Mouse (Mus musculus) heart, postnatal 4 days (tissue): ENCODE results near the gene Rorc. TPM values are rescaled to one million over a fixed set of nuclear protein-coding genes. Genes with fewer than 3 reads are reported as not detected.

Experiments
- DNase-seq: peaks from one replicate; pipeline ENCODE4 v3.0.0; 2021
- total RNA-seq, 2 experiments: library from RNA; stranded (reverse); gene quantifications; 2 replicates each; pipeline ENCODE4 v1.2.3; 2021

The Rorc gene
- total RNA-seq: 10 to 100 TPM; 17.7 to 18.1 TPM

DNA sequence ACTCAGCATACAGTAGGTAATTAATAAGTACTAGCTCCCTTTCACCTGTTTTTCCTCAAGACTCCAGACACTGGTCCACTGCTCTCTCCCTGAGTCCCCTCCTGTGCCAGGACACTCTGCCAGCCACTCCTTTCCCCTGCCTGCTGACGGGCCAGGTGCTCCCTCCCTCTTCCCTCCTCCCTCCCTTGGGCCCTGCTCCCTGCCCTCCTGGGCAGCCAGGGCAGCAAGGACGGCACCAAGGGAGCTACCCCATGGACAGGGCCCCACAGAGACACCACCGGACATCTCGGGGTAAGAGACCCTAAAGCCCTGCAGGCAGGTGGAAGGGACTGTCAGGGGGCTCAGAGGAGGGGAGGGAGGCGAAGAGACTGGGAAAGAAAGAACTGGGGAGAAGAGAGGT is at the start of gene Rorc:
Rorc (plus strand) TSS at position 154 of the 400 bp plus-strand sequence.
- DNase-seq: peak; percentile 61

DNA sequence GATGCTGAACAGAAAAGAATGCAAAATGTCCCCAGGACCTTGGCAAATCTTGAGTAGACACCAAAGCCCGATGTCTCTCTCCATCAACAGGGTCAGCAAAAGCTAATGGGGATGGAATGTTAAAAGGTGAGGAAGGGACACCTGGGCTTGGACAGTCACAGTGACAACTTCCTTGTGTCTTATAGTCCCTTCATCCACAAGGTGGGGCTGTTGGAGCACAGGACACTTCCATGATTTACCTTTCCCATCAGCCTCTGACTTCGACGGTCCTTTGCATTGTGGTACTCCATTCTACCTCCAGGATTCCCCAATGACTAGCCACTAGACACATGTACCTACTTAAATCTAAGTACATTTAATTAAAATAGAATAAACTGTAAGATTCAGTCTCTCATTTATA is 43.9 kb upstream of the Rorc start:
- no peak for DNase-seq

DNA sequence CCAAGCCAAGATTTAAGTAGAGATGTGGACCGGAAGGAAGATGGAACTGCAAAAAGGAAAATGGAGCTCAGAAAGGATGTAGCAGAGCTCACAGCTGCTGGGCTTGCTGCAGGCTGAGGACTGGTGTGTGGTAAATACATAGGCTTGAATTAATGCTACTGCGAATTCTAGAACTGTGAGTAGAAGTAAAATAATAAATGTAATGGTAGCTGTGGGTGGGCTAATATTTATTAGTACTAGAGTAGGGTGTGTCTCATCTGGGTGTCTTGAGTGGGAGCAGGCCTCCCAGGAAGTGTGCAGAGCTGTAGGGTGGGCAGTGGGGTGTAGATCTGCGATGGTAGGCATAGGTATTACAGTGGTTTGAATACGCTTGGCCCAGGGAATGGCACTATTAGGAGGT is 38.2 kb upstream of the Rorc start:
- DNase-seq: no peak

DNA sequence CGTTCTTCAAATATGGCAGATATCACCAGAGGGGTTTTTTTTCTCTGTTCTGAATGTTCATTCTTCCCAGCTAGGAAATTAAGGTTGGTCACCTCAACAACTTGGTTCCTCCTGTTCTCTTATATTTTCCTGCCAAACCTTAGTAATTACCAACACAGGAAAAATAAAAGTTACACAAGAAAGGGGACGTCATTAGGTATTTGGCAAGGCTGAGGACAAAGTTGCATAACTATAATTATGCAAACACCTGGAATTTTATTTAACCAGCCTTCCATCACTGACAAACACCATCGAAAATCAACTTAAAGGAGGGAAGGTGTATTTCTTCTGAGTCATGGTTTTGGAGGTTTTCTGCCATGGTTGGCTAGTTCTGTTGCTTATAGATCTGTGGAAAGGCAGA is 34.1 kb upstream of the Rorc start:
- no peak for DNase-seq

- peak; percentile 29 for DNase-seq
Measured at GRCm38 (mm10) chr3:94341959-94342422, 30.6 kb upstream of the Rorc start, which contains the start of gene Them5. TSS of gene Them5 (plus strand) at chr3:94342099.

DNA sequence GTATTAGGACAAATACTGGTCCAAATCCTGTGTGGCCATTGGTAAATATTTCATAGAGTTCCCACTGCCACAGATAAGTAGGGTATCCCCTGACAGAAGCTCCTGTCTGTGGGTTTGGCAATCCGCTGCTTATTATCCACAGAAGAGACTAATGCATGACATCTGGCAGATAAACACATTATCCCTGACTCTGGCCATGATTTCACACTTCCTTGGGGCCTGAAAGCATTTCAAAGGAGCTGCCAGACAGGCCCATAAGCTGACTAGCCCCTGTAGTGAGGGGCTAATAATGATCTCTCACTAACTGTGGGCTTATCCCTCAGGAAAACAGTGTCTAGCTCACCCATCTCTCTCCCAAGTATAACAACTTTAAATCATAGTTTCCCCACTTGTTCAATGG is 30.0 kb upstream of the Rorc start:
- no peak for DNase-seq

- no peak for DNase-seq
Measured at GRCm38 (mm10) chr3:94344182-94344581, 28.4 kb upstream of the Rorc start.

DNA sequence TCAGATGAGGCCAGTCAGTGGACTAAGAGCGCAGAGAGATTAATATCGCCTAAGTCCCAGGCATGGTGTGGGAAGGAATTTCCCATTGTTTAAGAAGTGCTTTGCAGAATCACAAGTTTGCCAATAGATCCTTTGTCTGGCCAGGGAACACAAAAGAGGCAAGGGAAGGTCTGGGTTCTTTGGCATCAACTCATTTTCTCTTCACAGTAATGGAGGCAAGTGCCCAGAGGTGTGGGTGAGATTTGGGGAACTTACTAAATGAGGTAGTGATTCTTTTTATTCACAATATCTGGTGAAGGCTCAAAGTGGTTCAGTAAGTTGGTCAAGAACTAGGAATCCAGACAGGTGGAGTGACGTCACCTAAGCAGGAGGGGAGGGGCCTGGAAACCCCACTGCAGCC is 27.7 kb upstream of the Rorc start:
- no peak for DNase-seq

GRCm38 (mm10) chr3:94348146-94348545 is 24.4 kb upstream of the Rorc start:
- no peak for DNase-seq

GRCm38 (mm10) chr3:94360812-94361211 is 11.8 kb upstream of the Rorc start:
- no peak for DNase-seq

DNA sequence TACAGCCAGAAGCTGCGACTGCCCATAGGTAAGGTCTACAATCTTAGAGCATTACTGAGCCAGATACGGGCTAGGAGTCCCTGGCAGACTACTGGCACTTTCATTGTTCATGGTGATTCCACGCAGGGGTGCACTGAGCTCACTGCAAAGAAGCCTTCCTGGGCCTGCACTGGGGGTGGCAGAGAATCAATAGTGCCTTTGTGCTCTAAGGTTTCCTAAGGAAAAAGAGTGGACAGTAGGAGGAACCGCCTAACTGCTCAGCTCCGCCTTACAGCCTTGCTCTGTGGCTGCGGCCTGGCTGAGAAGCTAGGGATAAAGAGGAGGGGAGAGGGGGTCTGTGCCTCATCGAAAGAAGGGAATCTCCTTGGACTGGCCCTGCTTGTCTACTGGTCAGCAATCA is 10.5 kb upstream of the Rorc start, which contains the start of gene C2cd4d:
C2cd4d (plus strand) TSS at position 301 of the 400 bp plus-strand sequence.
- no peak for DNase-seq

DNA sequence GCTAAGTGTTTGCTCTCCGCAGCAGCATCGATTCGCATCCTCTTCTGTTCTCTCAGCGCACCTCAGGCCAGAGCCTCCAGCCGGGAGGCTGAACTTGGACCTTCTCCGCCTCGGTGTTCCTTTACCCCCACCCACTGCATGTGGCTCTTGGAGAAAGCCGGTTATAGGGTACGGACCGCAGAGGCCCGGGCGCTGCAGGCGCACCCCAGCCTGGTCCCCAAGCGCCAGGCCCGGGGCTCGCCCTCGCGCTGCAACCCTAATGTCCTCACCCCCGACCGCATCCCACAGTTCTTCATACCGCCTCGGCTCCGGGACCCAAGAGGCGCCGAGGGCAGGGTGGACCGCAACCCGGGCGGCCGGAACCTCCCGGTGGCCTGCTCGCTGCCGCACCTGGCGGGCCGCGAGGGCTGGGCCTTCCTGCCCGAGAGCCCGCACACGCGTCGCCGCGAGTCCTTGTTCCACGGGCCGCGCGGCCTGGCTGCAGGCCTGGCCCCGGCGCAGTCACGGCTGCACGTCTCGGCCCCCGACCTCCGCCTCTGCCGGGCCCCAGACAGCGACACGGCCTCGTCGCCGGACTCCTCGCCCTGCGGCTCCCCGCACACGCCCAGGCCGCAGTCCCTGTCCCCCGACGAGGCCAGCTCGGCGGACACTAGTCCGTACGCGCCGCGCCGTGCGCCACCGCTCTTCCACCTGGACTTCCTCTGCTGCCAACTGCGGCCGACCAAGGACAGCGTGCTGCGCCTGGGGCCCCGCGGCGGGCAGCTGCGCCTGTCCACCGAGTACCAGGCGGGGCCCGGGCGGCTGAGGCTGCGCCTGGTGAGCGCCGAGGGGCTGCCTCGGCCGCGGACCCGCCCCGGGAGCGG is 9.1 kb upstream of the Rorc start:
- peak; percentile 59 for DNase-seq

DNA sequence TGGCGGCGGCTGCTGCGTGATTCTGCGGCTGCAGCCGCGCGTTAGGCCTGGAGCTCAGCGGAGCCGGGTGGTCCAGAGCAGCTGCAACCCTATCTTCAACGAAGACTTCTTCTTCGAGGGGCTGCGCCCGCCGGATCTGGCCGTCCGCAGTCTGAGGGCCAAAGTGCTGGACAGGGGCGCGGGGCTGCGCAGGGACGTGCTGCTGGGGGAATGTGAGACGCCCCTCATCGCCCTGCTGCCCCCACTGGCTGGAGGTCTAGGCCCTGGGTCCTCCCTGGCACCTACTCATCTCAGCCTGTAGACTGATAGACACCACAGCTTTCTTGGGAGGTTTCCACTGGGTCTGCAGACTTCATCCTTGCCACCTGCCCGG is 8.5 kb upstream of the Rorc start:
- no peak for DNase-seq

DNA sequence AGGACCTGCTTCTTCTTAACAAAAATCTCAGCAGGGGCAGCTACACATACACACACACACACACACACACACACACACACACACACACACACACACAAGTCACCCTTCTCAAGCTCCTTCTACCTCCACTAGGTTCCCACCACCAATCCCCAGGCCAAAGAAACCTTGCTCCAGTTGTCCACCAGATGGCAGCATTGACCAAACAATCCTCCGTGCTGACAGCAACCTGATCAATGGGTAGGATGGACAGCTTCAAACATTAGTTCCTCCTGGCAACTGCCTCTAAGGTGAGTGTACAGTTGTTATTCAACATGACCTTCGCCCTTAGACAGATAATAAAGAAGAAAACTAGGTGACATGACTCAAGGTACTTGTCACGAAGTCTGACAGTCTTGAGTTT is 5.8 kb upstream of the Rorc start:
- peak; percentile 83 for DNase-seq

- no peak for DNase-seq
Measured at GRCm38 (mm10) chr3:94367511-94367910, 5.1 kb upstream of the Rorc start.

DNA sequence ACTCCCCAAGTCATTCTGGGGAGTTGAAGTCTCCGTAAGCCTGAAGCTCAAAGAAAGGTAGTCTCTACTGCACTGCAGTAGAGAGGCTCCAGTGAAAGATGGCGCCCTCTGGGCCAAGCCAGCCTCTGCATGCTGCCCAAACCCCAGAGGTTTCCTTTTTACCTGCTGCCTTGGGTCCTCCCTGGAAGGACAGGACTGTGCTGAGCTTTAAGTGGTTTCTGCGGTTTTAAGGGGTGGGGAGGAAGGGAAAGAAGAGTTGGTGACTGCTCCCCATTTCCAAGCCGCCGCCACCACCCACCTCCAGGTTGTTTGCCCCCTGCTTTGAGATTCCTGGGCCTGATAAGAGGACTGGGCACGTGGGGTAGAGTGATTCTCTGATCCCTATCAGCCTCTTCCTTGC is 4.0 kb upstream of the Rorc start:
- DNase-seq: no peak

DNA sequence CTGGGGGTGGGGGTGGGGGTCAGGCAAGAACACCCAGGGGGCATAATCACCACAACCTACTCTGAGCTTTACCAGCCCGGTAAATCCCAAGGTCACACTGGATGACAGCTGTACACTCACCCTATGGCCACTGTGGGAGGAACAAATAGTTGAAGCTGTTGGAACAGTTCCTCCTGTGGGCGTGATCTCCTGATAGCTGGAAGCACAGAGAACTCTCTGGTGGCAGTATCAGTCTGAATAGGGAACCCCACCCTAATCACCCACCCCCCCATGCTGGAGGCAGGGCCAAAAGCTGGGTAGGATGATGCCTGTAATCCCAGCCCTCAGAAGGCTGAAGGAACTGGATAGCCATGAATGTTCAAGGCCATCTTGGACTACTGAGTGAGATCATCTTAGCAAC is 2.9 kb upstream of the Rorc start:
- DNase-seq: no peak

DNA sequence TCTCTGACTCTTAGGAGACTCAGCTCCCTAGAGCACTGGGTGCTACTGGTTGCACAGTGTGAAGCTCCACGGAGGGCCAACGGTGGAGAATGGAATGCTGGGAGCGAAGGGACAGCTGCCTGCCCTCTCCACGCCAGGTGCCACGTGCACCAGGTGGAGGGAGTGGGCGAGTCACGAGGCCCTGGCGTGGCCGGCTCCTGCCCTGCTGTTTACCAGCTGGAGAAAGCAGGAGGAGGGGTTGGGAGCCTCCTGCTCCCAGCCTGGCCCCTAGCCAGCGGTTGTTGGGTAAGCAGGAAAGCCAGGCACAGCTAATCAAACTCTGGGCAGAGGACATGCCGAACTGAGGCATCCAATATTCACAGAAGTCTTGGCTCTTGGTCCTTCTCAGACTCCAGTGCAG is 957 bp upstream of the Rorc start:
- DNase-seq: peak; percentile 86

GRCm38 (mm10) chr3:94372038-94372437 is 556 bp upstream of the Rorc start:
- DNase-seq: no peak

DNA sequence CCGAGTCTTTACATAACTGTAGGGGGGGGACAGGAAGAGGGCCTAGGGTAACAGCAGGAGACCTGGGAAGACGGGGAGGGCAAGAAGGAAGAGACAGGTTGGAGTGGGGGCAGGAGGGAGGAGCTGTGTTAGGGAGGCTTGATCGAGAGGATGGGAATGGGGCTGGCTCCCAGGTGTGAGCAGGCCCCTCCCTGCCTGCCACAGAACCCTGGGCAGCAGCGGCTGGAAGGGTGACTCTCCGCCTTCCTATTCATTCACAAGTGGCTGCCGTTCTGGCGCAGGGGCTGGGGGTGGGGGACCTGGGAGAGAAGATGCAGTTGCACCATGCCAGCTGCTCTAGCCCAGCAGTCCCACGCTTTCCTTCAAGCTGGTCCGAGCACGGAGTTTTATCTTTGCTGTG is 496 bp downstream of the Rorc start:
- no peak for DNase-seq

- peak; percentile 47 for DNase-seq
Measured at GRCm38 (mm10) chr3:94373597-94374011, 1.0 kb downstream of the Rorc start.

- no peak for DNase-seq
Measured at GRCm38 (mm10) chr3:94374636-94375035, 2.0 kb downstream of the Rorc start.

DNA sequence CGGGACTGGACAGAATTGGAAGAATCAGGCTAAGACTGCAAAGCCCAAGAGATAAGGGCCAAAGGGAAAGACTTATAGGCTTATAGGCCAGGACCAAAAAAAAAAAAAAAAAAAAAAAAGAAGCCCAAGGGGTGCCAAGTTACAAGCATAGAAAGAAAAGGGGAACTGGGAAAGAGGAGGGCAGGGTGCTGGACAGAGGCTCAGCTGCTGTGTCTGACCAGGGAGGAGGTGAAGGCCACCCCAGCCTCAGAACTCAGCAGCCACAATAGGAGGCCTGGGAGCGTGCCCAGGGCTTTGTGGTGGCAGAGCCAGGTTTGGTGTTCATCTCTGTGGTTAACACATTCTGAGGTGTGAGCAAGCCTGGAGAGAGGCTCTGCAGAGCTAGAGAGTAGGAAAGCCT is 2.6 kb downstream of the Rorc start:
- DNase-seq: no peak

DNA sequence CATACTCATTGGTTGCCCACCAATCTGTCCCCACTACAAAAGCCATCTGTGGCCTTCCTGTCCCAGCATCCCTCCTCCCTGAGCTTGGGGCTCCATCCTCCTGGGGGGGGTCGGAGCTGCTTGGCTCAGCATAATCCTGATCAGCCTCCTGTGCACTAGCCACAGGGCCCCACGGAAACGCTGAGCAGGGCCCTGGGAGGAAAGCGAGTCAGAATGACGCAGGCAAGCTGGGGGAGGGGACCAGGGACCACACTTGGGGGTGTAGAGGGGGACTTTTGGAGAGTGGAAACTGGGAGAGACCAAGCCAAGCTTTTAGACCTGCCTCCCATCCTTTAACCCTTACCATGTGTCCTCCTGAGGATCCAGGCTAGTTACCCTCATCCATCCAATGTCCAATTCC is 3.3 kb downstream of the Rorc start:
- no peak for DNase-seq
